Mouse (Mus musculus) cerebellum, postnatal 4 days (tissue): ENCODE data around the gene Gpr183.

Experiments
- DNase-seq, 2 experiments: peaks; one replicate each; pipeline ENCODE4 v3.0.0; 2022; ENCODE audit warnings: low spot score in 2 of 2, mixed read lengths in 1 of 2

Gene Gpr183

GRCm38 (mm10) chr14:121903381-121903876 lies 61.6 kb downstream of the Gpr183 start:
- no peak for DNase-seq
